Mouse (Mus musculus): Measurements from ENCODE around the gene Cela3a. TPM values are rescaled to one million over a fixed set of nuclear protein-coding genes. Genes with fewer than 3 reads are reported as not detected.

Cela3a gene
- total and polyA plus RNA-seq, 2 experiments from 2014 or later = not detected

- H3K36me3 ChIP-seq (ENCODE audit: insufficient read depth, low read length) = no peaks in the 10 kb centered on the region
- no peaks in the 10 kb centered on the region for H3K9me3 ChIP-seq (ENCODE audit: low read length)
- DNase-seq (ENCODE audit: low spot score) (peak; percentile 24), ATAC-seq (ENCODE audit: low FRiP score) (peak; percentile 63; the same call in 1 of the 2 replicates)
- H3K4me1 ChIP-seq (ENCODE audit: insufficient read depth, low read length) = peaks cover 4% of the 10 kb centered on the region; the same call in 1 of the 2 replicates
- peak overlapping the region; percentile 52 for H3K9ac ChIP-seq (replicated peaks; ENCODE audit: low read length, poor library complexity, severe bottlenecking)
- H3K4me2 ChIP-seq (ENCODE audit: low read depth, low read length, poor library complexity, severe bottlenecking) = peak overlapping the region; percentile 64
- H3K4me3 ChIP-seq (ENCODE audit: low read depth, low read length) = peak overlapping the region; percentile 30
- H3K27ac ChIP-seq (ENCODE audit: low read depth, low read length) = peak overlapping the region; percentile 47; the same call in 1 of the 2 replicates
- no peak for TF ChIP-seq CTCF (IDR thresholded peaks at IDR 0.05)
- H3K27me3 ChIP-seq (ENCODE audit: insufficient read depth, low read length) = no peaks in the 10 kb centered on the region
- WGBS = 4% methylated on average over 27 of the region's 29 CpGs
These were observed 39.4 kb downstream of the Cela3a start for GRCm38 (mm10) chr4:137369954-137370750.

- no peaks in the 10 kb centered on the region for H3K27me3 ChIP-seq (ENCODE audit: insufficient read depth, low read length)
- H3K27ac ChIP-seq (ENCODE audit: low read depth, low read length) = peak overlapping the region; percentile 6; the same call in 1 of the 2 replicates
- H3K4me1 ChIP-seq (ENCODE audit: insufficient read depth, low read length) = peaks cover 4% of the 10 kb centered on the region; the same call in 1 of the 2 replicates
- WGBS = 36% methylated on average over 1 of the region's 1 CpGs
- H3K36me3 ChIP-seq (ENCODE audit: insufficient read depth, low read length) = no peaks in the 10 kb centered on the region
- no peak overlapping the region for H3K4me2 ChIP-seq (ENCODE audit: low read depth, low read length, poor library complexity, severe bottlenecking)
- no peak for DNase-seq (ENCODE audit: low spot score)
- H3K4me3 ChIP-seq (ENCODE audit: low read depth, low read length) = no peak overlapping the region
- no peaks in the 10 kb centered on the region for H3K9me3 ChIP-seq (ENCODE audit: low read length)
- H3K9ac ChIP-seq (replicated peaks; ENCODE audit: low read length, poor library complexity, severe bottlenecking) = no peak overlapping the region
- no peak for TF ChIP-seq CTCF (IDR thresholded peaks at IDR 0.05)
- ATAC-seq (ENCODE audit: low FRiP score) = no peak
These were observed 41.4 kb downstream of the Cela3a start for GRCm38 (mm10) chr4:137368198-137368597.

GRCm38 (mm10) chr4:137367275-137368088 lies 42.1 kb downstream of the Cela3a start:
- 53% methylated on average over 5 of the region's 5 CpGs for WGBS
- Histone ChIP-seq H3K4me3 (ENCODE audit: low read depth, low read length) (no peak overlapping the region), H3K4me1 (ENCODE audit: insufficient read depth, low read length) (peaks cover 4% of the 10 kb centered on the region; the same call in 1 of the 2 replicates), H3K9me3 (ENCODE audit: low read length) (no peaks in the 10 kb centered on the region), H3K27ac (ENCODE audit: low read depth, low read length) (peak overlapping the region; percentile 6; the same call in 1 of the 2 replicates), H3K4me2 (ENCODE audit: low read depth, low read length, poor library complexity, severe bottlenecking) (no peak overlapping the region), H3K27me3 (ENCODE audit: insufficient read depth, low read length) (no peaks in the 10 kb centered on the region), H3K9ac (replicated peaks; ENCODE audit: low read length, poor library complexity, severe bottlenecking) (no peak overlapping the region), H3K36me3 (ENCODE audit: insufficient read depth, low read length) (no peaks in the 10 kb centered on the region)
- ATAC-seq (ENCODE audit: low FRiP score) (no peak), DNase-seq (ENCODE audit: low spot score) (no peak)
- TF ChIP-seq CTCF (IDR thresholded peaks at IDR 0.05) = no peak

- Histone ChIP-seq H3K9ac (replicated peaks; ENCODE audit: low read length, poor library complexity, severe bottlenecking) (no peak overlapping the region), H3K4me3 (ENCODE audit: low read depth, low read length) (no peak overlapping the region), H3K27me3 (ENCODE audit: insufficient read depth, low read length) (no peaks in the 10 kb centered on the region), H3K9me3 (ENCODE audit: low read length) (no peaks in the 10 kb centered on the region), H3K4me1 (ENCODE audit: insufficient read depth, low read length) (peaks cover 4% of the 10 kb centered on the region; the same call in 1 of the 2 replicates), H3K4me2 (ENCODE audit: low read depth, low read length, poor library complexity, severe bottlenecking) (no peak overlapping the region), H3K36me3 (ENCODE audit: insufficient read depth, low read length) (no peaks in the 10 kb centered on the region), H3K27ac (ENCODE audit: low read depth, low read length) (no peak overlapping the region)
- 76% methylated on average over 4 of the region's 4 CpGs for WGBS
- no peak for TF ChIP-seq CTCF (IDR thresholded peaks at IDR 0.05)
- no peak for ATAC-seq (ENCODE audit: low FRiP score)
- DNase-seq (ENCODE audit: low spot score) = no peak
These were observed 43.5 kb downstream of the Cela3a start for GRCm38 (mm10) chr4:137366097-137366496.

GRCm38 (mm10) chr4:137365356-137366062 lies 44.1 kb downstream of the Cela3a start:
- Histone ChIP-seq H3K27ac (ENCODE audit: low read depth, low read length) (no peak overlapping the region), H3K9me3 (ENCODE audit: low read length) (no peaks in the 10 kb centered on the region), H3K4me1 (ENCODE audit: insufficient read depth, low read length) (peaks cover 2% of the 10 kb centered on the region; the same call in 1 of the 2 replicates), H3K36me3 (ENCODE audit: insufficient read depth, low read length) (no peaks in the 10 kb centered on the region), H3K4me3 (ENCODE audit: low read depth, low read length) (no peak overlapping the region), H3K9ac (replicated peaks; ENCODE audit: low read length, poor library complexity, severe bottlenecking) (no peak overlapping the region), H3K27me3 (ENCODE audit: insufficient read depth, low read length) (no peaks in the 10 kb centered on the region), H3K4me2 (ENCODE audit: low read depth, low read length, poor library complexity, severe bottlenecking) (no peak overlapping the region)
- ATAC-seq (ENCODE audit: low FRiP score) (no peak), DNase-seq (ENCODE audit: low spot score) (no peak)
- no peak for TF ChIP-seq CTCF (IDR thresholded peaks at IDR 0.05)
- 83% methylated on average over 19 of the region's 19 CpGs for WGBS

Data from midbrain, postnatal 0 days (tissue).